Mouse (Mus musculus) olfactory bulb, adult 2 months (tissue): ENCODE results near the gene Mndal. TPM values are rescaled to one million over a fixed set of nuclear protein-coding genes. Genes with fewer than 3 reads are reported as not detected.
"Not testable (repeated sequence)": the region's sequence is repeated elsewhere in the genome, so short reads cannot be mapped to it uniquely, and the experiment has no call there.

Source experiments
- H3K27ac ChIP-seq: fragments of 200-500 bp; 2 replicates; pipeline ENCODE4 v1.5.1; 2012; ENCODE audit warnings: low read depth, low read length; ENCODE audit not compliant: insufficient read depth
- H3K4me1 ChIP-seq: fragments of 200-500 bp; 2 replicates; pipeline ENCODE4 v1.6.1; 2012; ENCODE audit warnings: low read length; ENCODE audit not compliant: control insufficient read depth, insufficient read depth
- H3K4me3 ChIP-seq: fragments of 200-500 bp; 2 replicates; pipeline ENCODE4 v1.5.1; 2012; ENCODE audit warnings: mild to moderate bottlenecking, low read depth, low read length, moderate library complexity; ENCODE audit not compliant: insufficient read depth
- WGBS: fragments of 180-500 bp; shearing (Covaris S2); methylation state at CpG from one replicate; pipeline ENCODE4 v1.1.7; 2018; 5-methylcytosine and 5-hydroxymethylcytosine counted together
- polyA plus RNA-seq: library from polyadenylated mRNA; stranded (reverse); fragments of >200 nt; gene quantifications from 2 replicates; pipeline ENCODE4 v1.2.4, GENCODE M21; 2012; ENCODE audit warnings: low replicate concordance; ENCODE audit not compliant: missing spikeins, insufficient read depth, insufficient read length

Gene Mndal
- polyA plus RNA-seq, 1 experiment: not detected

- WGBS: 83% methylated on average over 2 of the region's 2 CpGs
- not testable (repeated sequence) for H3K27ac ChIP-seq
Measured at GRCm38 (mm10) chr1:173801791-173802190, 140.5 kb downstream of the Mndal start.

More at GRCm38 (mm10) chr1:173801791-173802190, 140.5 kb downstream of the Mndal start:
- not testable (repeated sequence) for H3K4me3 ChIP-seq, H3K4me1 ChIP-seq

Other genes with a start within 250 kb of the Mndal start
- gene Ifi207, start 200.7 kb downstream of the Mndal start, polyA plus RNA-seq: not detected in 2 replicates
- gene Ifi204, start 175.5 kb downstream of the Mndal start, polyA plus RNA-seq: not detected in 2 replicates
- not detected in 2 replicates for gene Ifi211, start 29.4 kb downstream of the Mndal start, polyA plus RNA-seq
- not detected in 2 replicates for gene Ifi203, start 181 bp upstream of the Mndal start, polyA plus RNA-seq
- not detected in 2 replicates for gene Ifi202b, start 40.3 kb upstream of the Mndal start, polyA plus RNA-seq
- 191 TPM in 1 of 2 replicates, not detected in the other for gene Ifi205, start 89.3 kb upstream of the Mndal start, polyA plus RNA-seq
- not detected in 2 replicates for gene Olfr433, start 98.2 kb upstream of the Mndal start, polyA plus RNA-seq
- not detected in 2 replicates for gene Olfr432, start 106.7 kb upstream of the Mndal start, polyA plus RNA-seq
- gene Olfr430, start 124.1 kb upstream of the Mndal start, polyA plus RNA-seq: not detected in 2 replicates
- not detected in 2 replicates for gene Olfr429, start 141.8 kb upstream of the Mndal start, polyA plus RNA-seq
- not detected in 2 replicates for gene Olfr427, start 154.4 kb upstream of the Mndal start, polyA plus RNA-seq
- gene Olfr231, start 178.7 kb upstream of the Mndal start, polyA plus RNA-seq: not detected in 2 replicates
- gene Olfr424, start 189.0 kb upstream of the Mndal start, polyA plus RNA-seq: not detected in 2 replicates
- not detected in 2 replicates for gene Olfr420, start 213.1 kb upstream of the Mndal start, polyA plus RNA-seq
- gene Spta1, start 230.3 kb upstream of the Mndal start, polyA plus RNA-seq: not detected in 2 replicates